16 mouse cellular contexts compared by ENCODE assay signal in genomic region chr16:33127052-33127451, GRCm38 (mm10). TPM values are rescaled to one million over a fixed set of nuclear protein-coding genes. Genes with fewer than 3 reads are reported as not detected.
A peak's percentile ranks its signal among the peaks of the same experiment; 100 is the strongest.
DNase-seq lines count a peak whose midpoint lies in the region; ATAC-seq lines count a peak whose summit lies in the region.
"Had no signal": no experiment of that assay in that cellular context is flagged by ENCODE, and none has a peak within 500 bp of the region (broad histone marks: within the 10 kb centered on the region; RNA-seq: fewer than 3 reads in every experiment).

No protein-coding gene starts in this region.

- H3K9me3 ChIP-seq in hindbrain, embryonic 16.5 days (ENCODE audit: control insufficient read depth, low read length) = no peaks in the 10 kb centered on the region
- H3K9me3 ChIP-seq in hindbrain, embryonic 11.5 days (ENCODE audit: control insufficient read depth, low read length) = no peaks in the 10 kb centered on the region
- no peaks in the 10 kb centered on the region for H3K9me3 ChIP-seq in embryonic facial prominence, embryonic 14.5 days (ENCODE audit: control insufficient read depth, low read length)
- H3K9me3 ChIP-seq in embryonic facial prominence, embryonic 15.5 days (replicated peaks) = no peaks in the 10 kb centered on the region
- no peaks in the 10 kb centered on the region for H3K9me3 ChIP-seq in limb, embryonic 15.5 days
- H3K9me3 ChIP-seq: forebrain, embryonic 12.5 days had no signal

- no peak overlapping the region for H3K4me2 ChIP-seq in hindbrain, embryonic 16.5 days (ENCODE audit: low read length)
- no peak overlapping the region for H3K4me2 ChIP-seq in hindbrain, embryonic 11.5 days (replicated peaks; ENCODE audit: low read depth, low read length)
- no peak overlapping the region for H3K4me2 ChIP-seq in embryonic facial prominence, embryonic 14.5 days (ENCODE audit: low read depth, low read length)
- H3K4me2 ChIP-seq in embryonic facial prominence, embryonic 15.5 days (replicated peaks) = no peak overlapping the region
- H3K4me2 ChIP-seq in limb, embryonic 15.5 days = no peak overlapping the region
- H3K4me2 ChIP-seq: forebrain, embryonic 12.5 days; midbrain, embryonic 11.5 days had no signal

- H3K27me3 ChIP-seq in hindbrain, embryonic 16.5 days (replicated peaks; ENCODE audit: control insufficient read depth, insufficient read depth, low read length) = no peaks in the 10 kb centered on the region
- no peaks in the 10 kb centered on the region for H3K27me3 ChIP-seq in hindbrain, embryonic 11.5 days (ENCODE audit: control insufficient read depth, insufficient read depth, low read length)
- H3K27me3 ChIP-seq in embryonic facial prominence, embryonic 14.5 days (replicated peaks; ENCODE audit: control insufficient read depth, insufficient read depth, low read length) = no peaks in the 10 kb centered on the region
- no peaks in the 10 kb centered on the region for H3K27me3 ChIP-seq in embryonic facial prominence, embryonic 15.5 days
- H3K27me3 ChIP-seq in limb, embryonic 15.5 days = no peaks in the 10 kb centered on the region
- H3K27me3 ChIP-seq: forebrain, embryonic 12.5 days had no signal

- H3K27ac ChIP-seq in hindbrain, embryonic 16.5 days (ENCODE audit: low read depth, low read length) = no peak overlapping the region
- no peak overlapping the region for H3K27ac ChIP-seq in hindbrain, embryonic 11.5 days (ENCODE audit: low read depth, low read length)
- H3K27ac ChIP-seq in embryonic facial prominence, embryonic 14.5 days (replicated peaks; ENCODE audit: low read depth, low read length) = no peak overlapping the region
- no peak overlapping the region for H3K27ac ChIP-seq in embryonic facial prominence, embryonic 15.5 days (replicated peaks)
- H3K27ac ChIP-seq in limb, embryonic 15.5 days = no peak overlapping the region
- H3K27ac ChIP-seq: forebrain, embryonic 12.5 days had no signal

- H3K4me1 ChIP-seq in hindbrain, embryonic 16.5 days (ENCODE audit: control insufficient read depth, insufficient read depth, low read depth, low read length) = no peaks in the 10 kb centered on the region
- no peaks in the 10 kb centered on the region for H3K4me1 ChIP-seq in hindbrain, embryonic 11.5 days (replicated peaks; ENCODE audit: control insufficient read depth, insufficient read depth, low read length)
- H3K4me1 ChIP-seq in embryonic facial prominence, embryonic 14.5 days (ENCODE audit: control insufficient read depth, insufficient read depth, low read length) = peaks cover 11% of the 10 kb centered on the region; the same call in 1 of the 2 replicates
- peaks cover 22% of the 10 kb centered on the region for H3K4me1 ChIP-seq in embryonic facial prominence, embryonic 15.5 days
- H3K4me1 ChIP-seq in limb, embryonic 15.5 days = peaks cover 21% of the 10 kb centered on the region
- H3K4me1 ChIP-seq: forebrain, embryonic 12.5 days had no signal

- H3K9ac ChIP-seq in hindbrain, embryonic 16.5 days (ENCODE audit: low read depth, low read length) = no peak overlapping the region
- no peak overlapping the region for H3K9ac ChIP-seq in hindbrain, embryonic 11.5 days (ENCODE audit: low read depth, low read length)
- no peak overlapping the region for H3K9ac ChIP-seq in embryonic facial prominence, embryonic 14.5 days (ENCODE audit: low read depth, low read length)
- no peak overlapping the region for H3K9ac ChIP-seq in embryonic facial prominence, embryonic 15.5 days
- H3K9ac ChIP-seq in limb, embryonic 15.5 days = no peak overlapping the region
- H3K9ac ChIP-seq: forebrain, embryonic 12.5 days had no signal

- 80% methylated on average over 6 of the region's 6 CpGs for WGBS in hindbrain, embryonic 16.5 days
- WGBS in hindbrain, embryonic 11.5 days = 86% methylated on average over 6 of the region's 6 CpGs
- WGBS in embryonic facial prominence, embryonic 14.5 days = 58% methylated on average over 6 of the region's 6 CpGs
- WGBS in embryonic facial prominence, embryonic 15.5 days = 42% methylated on average over 6 of the region's 6 CpGs
- 47% methylated on average over 6 of the region's 6 CpGs for whole genome bisulfite sequencing in limb, embryonic 15.5 days

- no peak overlapping the region for H3K4me3 ChIP-seq in hindbrain, embryonic 16.5 days (ENCODE audit: low read length)
- no peak overlapping the region for H3K4me3 ChIP-seq in hindbrain, embryonic 11.5 days (ENCODE audit: low read depth, low read length)
- no peak overlapping the region for H3K4me3 ChIP-seq in embryonic facial prominence, embryonic 14.5 days (ENCODE audit: low read depth, low read length)
- H3K4me3 ChIP-seq in embryonic facial prominence, embryonic 15.5 days (replicated peaks) = no peak overlapping the region
- H3K4me3 ChIP-seq in limb, embryonic 15.5 days = no peak overlapping the region
- H3K4me3 ChIP-seq: forebrain, embryonic 12.5 days had no signal

- no peak for DNase-seq in hindbrain, embryonic 11.5 days (ENCODE audit: low spot score)
- peak; percentile 86 for DNase-seq in embryonic facial prominence, embryonic 14.5 days (ENCODE audit: low spot score)
- no peak for DNase-seq in heart, postnatal 4 days
- no peak for DNase-seq in left cerebral cortex, adult 11 months (ENCODE audit: low spot score)
- no peak for DNase-seq in thymus, postnatal 0 days (ENCODE audit: low spot score)
- DNase-seq: adrenal gland, postnatal 10 days; cerebellum, adult 8-10 months; kidney, adult 8-10 months; kidney, postnatal 10 days; thymus, postnatal 25 days had no signal

- peaks cover 15% of the 10 kb centered on the region; the same call in 1 of the 2 replicates for H3K36me3 ChIP-seq in hindbrain, embryonic 16.5 days (ENCODE audit: control insufficient read depth, insufficient read depth, low read length)
- H3K36me3 ChIP-seq in hindbrain, embryonic 11.5 days (ENCODE audit: control insufficient read depth, insufficient read depth, low read length) = 0 out of 2 replicates have a peak, but pooled peaks cover 2% of the 10 kb centered on the region
- H3K36me3 ChIP-seq in embryonic facial prominence, embryonic 14.5 days (ENCODE audit: control insufficient read depth, insufficient read depth, low read length) = no peaks in the 10 kb centered on the region
- H3K36me3 ChIP-seq in embryonic facial prominence, embryonic 15.5 days = no peaks in the 10 kb centered on the region; the same call in 1 of the 2 replicates
- H3K36me3 ChIP-seq in limb, embryonic 15.5 days = no peaks in the 10 kb centered on the region

- ATAC-seq in hindbrain, embryonic 16.5 days = peak; percentile 52; the same call in 1 of the 2 replicates
- no peak for ATAC-seq in hindbrain, embryonic 11.5 days (ENCODE audit: low FRiP score)
- ATAC-seq in embryonic facial prominence, embryonic 14.5 days (ENCODE audit: low read depth) = peak; percentile 88
- ATAC-seq in embryonic facial prominence, embryonic 15.5 days (ENCODE audit: insufficient number of reproducible peaks, low FRiP score, low TSS enrichment, low read depth) = peak; percentile 85
- ATAC-seq in limb, embryonic 15.5 days (ENCODE audit: insufficient number of reproducible peaks, low FRiP score, low TSS enrichment, low read depth) = peak; percentile 65
- ATAC-seq: lung, postnatal 0 days had no signal

RNA-seq across cellular contexts. Expression of gene Osbpl11, which starts 57.8 kb away (rescaled TPM):
- polyA plus RNA-seq in hindbrain, embryonic 16.5 days (2015; fragmentation: Nextera tagmentation; extraction: Ambion mirVana) = 11.7 and 15.3 TPM in 2 replicates
- 19.7 and 24.6 TPM in 2 replicates for polyA plus RNA-seq in hindbrain, embryonic 11.5 days (2014; fragmentation: Nextera tagmentation; extraction: Ambion mirVana)
- polyA plus RNA-seq in embryonic facial prominence, embryonic 14.5 days (2014; fragmentation: Nextera tagmentation; extraction: Ambion mirVana) = 18.7 and 19.1 TPM in 2 replicates
- polyA plus RNA-seq in embryonic facial prominence, embryonic 15.5 days (2015; fragmentation: Nextera tagmentation; extraction: Ambion mirVana) = 17.6 and 18.4 TPM in 2 replicates
- 15.6 and 16.0 TPM in 2 replicates for polyA plus RNA-seq in limb, embryonic 15.5 days (2015; fragmentation: Nextera tagmentation; extraction: Ambion mirVana)
- 10 to 100 TPM; 21.9 to 22.4 TPM for total RNA-seq in heart, postnatal 4 days (2021)
- 23.1 and 26.3 TPM in 2 replicates for polyA plus RNA-seq in thymus, postnatal 0 days (2015; fragmentation: Nextera tagmentation; extraction: Ambion mirVana)
